Mouse (Mus musculus) adrenal gland (tissue): ENCODE measurements around the gene Arid1a.

ENCODE experiments used
- microRNA-seq, 2 experiments: library from miRNA; unstranded; fragments of <30 nt; microRNA quantifications; one replicate each; pipeline ENCODE4; 2019

Gene Arid1a

Small RNA genes within 50 kb of the gene (microRNA-seq; reads per million reads assigned to microRNA genes)
- gene Mir7227 = 0 to 0.12 reads per million in 2 experiments
